Mouse (Mus musculus): ENCODE measurements around the gene Stxbp3. TPM values are rescaled to one million over a fixed set of nuclear protein-coding genes. Genes with fewer than 3 reads are reported as not detected.
"Not testable (repeated sequence)": the region's sequence is repeated elsewhere in the genome, so short reads cannot be mapped to it uniquely, and the experiment has no call there.

The Stxbp3 gene
- polyA plus RNA-seq, 1 experiment from 2014 or later: 32.1 TPM

DNA sequence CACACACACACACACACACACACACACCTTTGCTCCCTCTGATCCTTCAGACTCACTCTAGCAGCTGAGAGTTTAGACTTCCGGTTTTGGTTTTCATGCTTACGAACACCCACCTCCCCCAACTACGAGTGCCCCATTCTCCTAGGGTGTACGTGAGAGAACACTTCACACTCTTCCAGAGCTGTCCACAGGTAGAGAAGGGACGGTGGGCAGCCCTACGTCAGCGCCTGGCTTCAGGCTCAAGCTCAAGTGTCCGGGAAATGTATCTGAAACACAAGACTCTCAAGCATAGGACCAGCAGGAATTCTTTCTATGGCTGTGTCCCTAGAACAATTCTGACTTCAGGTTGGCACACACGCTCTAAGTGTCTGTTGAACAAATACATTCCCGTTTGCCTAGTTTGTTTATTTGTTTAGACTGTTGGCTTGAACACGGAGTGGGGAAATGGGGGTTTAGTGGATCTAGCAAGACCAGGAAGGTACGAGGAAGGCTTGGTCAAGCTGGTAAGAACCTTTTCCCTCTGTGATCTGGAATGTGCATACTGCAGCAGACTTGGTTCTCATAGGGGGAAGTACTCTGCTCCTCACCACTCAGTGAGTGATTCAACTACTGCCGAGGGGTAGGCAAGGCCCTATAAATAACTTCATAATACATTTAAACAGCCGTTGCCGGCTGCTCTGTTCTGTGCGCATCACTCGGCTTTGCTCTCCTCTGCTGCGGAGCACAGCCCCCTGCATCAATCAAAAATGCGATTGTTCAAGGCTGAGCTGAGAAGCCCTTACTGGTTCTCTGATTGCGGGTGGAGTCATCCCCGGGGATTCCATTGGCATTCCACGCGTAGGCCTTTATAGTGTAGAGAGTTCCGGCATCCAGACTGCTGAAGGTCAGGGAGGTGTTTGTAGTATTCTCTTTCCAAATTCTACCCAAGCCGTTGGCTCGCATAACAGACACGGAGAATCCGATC lies 40.5 kb upstream of the Stxbp3 start:
- Histone ChIP-seq H3K9me3 (ENCODE audit: control insufficient read depth, low read length) (no peaks in the 10 kb centered on the region), H3K9ac (ENCODE audit: low read depth, low read length) (no peak overlapping the region), H3K4me3 (ENCODE audit: low read length) (no peak overlapping the region), H3K27ac (ENCODE audit: low read depth, low read length) (no peak overlapping the region; the same call in 1 of the 2 replicates), H3K4me2 (replicated peaks; ENCODE audit: low read depth, low read length) (peak overlapping the region; percentile 18; the same call in 1 of the 2 replicates), H3K36me3 (ENCODE audit: control insufficient read depth, insufficient read depth, low read length) (no peaks in the 10 kb centered on the region), H3K27me3 (ENCODE audit: control insufficient read depth, insufficient read depth, low read length) (no peaks in the 10 kb centered on the region), H3K4me1 (ENCODE audit: control insufficient read depth, insufficient read depth, low read length) (no peaks in the 10 kb centered on the region)
- peak; percentile 71 for ATAC-seq (ENCODE audit: low FRiP score, low TSS enrichment)
- 40% methylated on average over 28 of the region's 28 CpGs for WGBS

DNA sequence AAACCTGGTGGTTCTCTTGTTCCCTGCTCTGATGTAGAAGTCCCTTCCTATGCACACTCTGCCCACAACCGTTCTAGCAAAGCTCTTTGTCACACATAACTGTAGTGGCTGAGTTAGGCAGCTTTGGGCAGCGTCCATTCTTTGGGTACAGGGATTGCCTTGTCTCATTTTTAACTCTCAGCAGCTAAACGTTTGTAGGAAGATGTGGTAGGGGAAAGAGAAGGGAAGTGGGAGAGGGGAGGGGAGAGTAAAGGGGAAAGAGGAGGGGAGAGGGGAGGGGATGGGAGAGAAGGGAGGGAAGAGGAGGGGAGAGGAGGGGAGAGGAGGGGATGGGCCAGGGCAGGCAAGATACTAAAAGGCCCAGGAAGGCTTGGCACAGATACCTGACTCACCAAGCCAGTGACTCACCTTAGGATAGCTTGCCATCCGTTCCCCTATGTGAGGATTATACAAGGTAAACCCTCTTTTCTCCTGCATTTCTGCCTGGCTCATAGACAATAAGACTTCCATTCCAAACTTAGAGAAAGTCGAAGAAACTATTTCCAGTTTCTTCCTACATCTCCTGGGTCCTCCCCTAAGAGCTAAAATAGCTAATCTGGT lies 39.6 kb upstream of the Stxbp3 start:
- Histone ChIP-seq H3K27me3 (ENCODE audit: control insufficient read depth, insufficient read depth, low read length) (no peaks in the 10 kb centered on the region), H3K27ac (ENCODE audit: low read depth, low read length) (no peak overlapping the region), H3K9me3 (ENCODE audit: control insufficient read depth, low read length) (no peaks in the 10 kb centered on the region), H3K4me1 (ENCODE audit: control insufficient read depth, insufficient read depth, low read length) (no peaks in the 10 kb centered on the region), H3K4me3 (ENCODE audit: low read length) (no peak overlapping the region), H3K9ac (ENCODE audit: low read depth, low read length) (no peak overlapping the region), H3K4me2 (replicated peaks; ENCODE audit: low read depth, low read length) (no peak overlapping the region), H3K36me3 (ENCODE audit: control insufficient read depth, insufficient read depth, low read length) (no peaks in the 10 kb centered on the region)
- WGBS: 60% methylated on average over 5 of the region's 5 CpGs
- ATAC-seq (ENCODE audit: low FRiP score, low TSS enrichment): no peak

DNA sequence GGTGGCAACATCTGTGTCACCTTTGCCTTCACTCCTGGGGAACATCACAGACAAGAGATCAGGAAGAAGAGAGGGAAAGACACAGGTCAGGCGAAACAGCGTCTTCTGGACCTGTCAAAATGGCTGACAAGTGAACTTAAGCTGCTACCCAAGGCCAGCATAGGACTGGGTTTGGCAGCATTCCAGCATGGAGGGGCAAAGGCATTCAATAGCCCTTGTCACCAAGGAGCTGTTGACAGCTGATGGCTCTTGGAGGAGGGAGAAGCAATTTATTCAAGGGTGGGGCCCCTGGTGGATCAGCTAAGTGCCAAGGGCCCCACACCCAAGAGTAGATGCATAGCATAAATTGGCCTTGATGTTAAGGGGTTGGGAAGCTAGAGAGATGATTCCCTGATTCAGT lies 38.8 kb upstream of the Stxbp3 start:
- Histone ChIP-seq H3K9ac (ENCODE audit: low read depth, low read length) (no peak overlapping the region), H3K27me3 (ENCODE audit: control insufficient read depth, insufficient read depth, low read length) (no peaks in the 10 kb centered on the region), H3K4me2 (replicated peaks; ENCODE audit: low read depth, low read length) (no peak overlapping the region), H3K36me3 (ENCODE audit: control insufficient read depth, insufficient read depth, low read length) (no peaks in the 10 kb centered on the region), H3K9me3 (ENCODE audit: control insufficient read depth, low read length) (no peaks in the 10 kb centered on the region), H3K4me3 (ENCODE audit: low read length) (no peak overlapping the region), H3K27ac (ENCODE audit: low read depth, low read length) (no peak overlapping the region), H3K4me1 (ENCODE audit: control insufficient read depth, insufficient read depth, low read length) (no peaks in the 10 kb centered on the region)
- 64% methylated on average over 2 of the region's 2 CpGs for WGBS
- ATAC-seq (ENCODE audit: low FRiP score, low TSS enrichment): no peak

DNA sequence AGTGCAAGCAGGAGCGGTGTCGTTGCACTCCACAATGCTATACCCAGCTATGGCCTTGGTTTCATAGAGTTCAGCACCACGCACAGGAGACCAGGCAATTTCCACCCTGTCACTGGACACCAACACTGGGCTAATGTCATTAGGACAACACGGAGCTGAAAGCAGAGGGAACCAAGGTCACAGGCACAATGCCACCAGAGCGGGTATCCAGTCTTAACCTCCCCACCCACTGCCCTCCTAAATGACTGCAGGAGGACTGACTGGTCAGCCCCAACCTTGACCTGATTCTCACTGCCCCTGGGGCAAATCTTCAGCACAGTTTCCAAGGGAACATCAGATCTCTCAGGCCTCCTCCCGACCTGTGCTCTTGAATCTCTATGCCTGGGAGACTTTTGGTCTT lies 30.3 kb upstream of the Stxbp3 start:
- Histone ChIP-seq H3K27me3 (ENCODE audit: control insufficient read depth, insufficient read depth, low read length) (no peaks in the 10 kb centered on the region), H3K4me1 (ENCODE audit: control insufficient read depth, insufficient read depth, low read length) (no peaks in the 10 kb centered on the region), H3K9me3 (ENCODE audit: control insufficient read depth, low read length) (no peaks in the 10 kb centered on the region), H3K9ac (ENCODE audit: low read depth, low read length) (no peak overlapping the region), H3K27ac (ENCODE audit: low read depth, low read length) (no peak overlapping the region), H3K36me3 (ENCODE audit: control insufficient read depth, insufficient read depth, low read length) (no peaks in the 10 kb centered on the region), H3K4me3 (ENCODE audit: low read length) (no peak overlapping the region), H3K4me2 (replicated peaks; ENCODE audit: low read depth, low read length) (no peak overlapping the region)
- WGBS: 74% methylated on average over 6 of the region's 6 CpGs
- ATAC-seq (ENCODE audit: low FRiP score, low TSS enrichment): no peak

DNA sequence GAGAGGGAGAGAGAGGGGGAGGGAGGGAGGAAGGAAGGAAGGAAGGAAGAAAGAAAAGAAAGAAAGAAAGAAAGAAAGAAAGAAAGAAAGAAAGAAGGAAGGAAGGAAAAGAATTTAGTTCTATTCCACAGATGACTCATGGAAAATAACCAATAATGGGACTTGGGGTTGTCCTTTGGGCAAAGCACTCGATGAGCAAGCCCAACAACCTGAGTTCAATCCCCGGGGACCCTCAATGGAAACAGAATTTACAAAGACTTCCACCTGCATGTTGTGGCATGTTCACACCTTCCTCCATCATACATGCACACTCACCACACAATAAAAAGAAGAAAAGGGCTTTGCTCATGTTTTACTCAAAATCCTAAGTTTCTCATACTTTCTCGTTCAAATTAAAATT lies 27.1 kb upstream of the Stxbp3 start:
- H3K4me2 ChIP-seq (replicated peaks; ENCODE audit: low read depth, low read length): no peak overlapping the region
- H3K9ac ChIP-seq (ENCODE audit: low read depth, low read length): no peak overlapping the region
- no peak overlapping the region for H3K27ac ChIP-seq (ENCODE audit: low read depth, low read length)
- H3K9me3 ChIP-seq (ENCODE audit: control insufficient read depth, low read length): no peaks in the 10 kb centered on the region
- H3K27me3 ChIP-seq (ENCODE audit: control insufficient read depth, insufficient read depth, low read length): no peaks in the 10 kb centered on the region
- no peaks in the 10 kb centered on the region for H3K36me3 ChIP-seq (ENCODE audit: control insufficient read depth, insufficient read depth, low read length)
- H3K4me3 ChIP-seq (ENCODE audit: low read length): no peak overlapping the region
- no peaks in the 10 kb centered on the region for H3K4me1 ChIP-seq (ENCODE audit: control insufficient read depth, insufficient read depth, low read length)
- WGBS: 93% methylated on average over 3 of the region's 3 CpGs
- no peak for ATAC-seq (ENCODE audit: low FRiP score, low TSS enrichment)

DNA sequence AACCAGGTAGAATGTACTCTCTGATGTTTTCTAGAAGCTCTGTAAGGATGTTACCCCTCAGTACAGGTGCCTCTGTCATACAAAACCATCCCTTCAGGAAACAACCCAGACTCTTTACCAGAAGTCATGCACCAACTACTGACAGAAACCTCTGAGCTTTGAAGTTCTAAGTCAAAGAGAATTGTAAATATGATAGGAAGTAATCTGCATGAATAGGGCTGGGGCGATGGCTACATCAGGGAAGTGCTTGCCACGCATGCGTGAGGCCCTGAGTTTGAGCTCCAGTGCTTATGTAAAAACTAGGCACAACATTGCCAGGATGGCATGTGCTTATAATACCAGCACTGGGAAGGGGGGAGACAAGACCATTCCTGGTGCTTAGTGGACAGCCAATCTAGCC lies 25.4 kb upstream of the Stxbp3 start:
- Histone ChIP-seq H3K36me3 (ENCODE audit: control insufficient read depth, insufficient read depth, low read length) (no peaks in the 10 kb centered on the region), H3K27me3 (ENCODE audit: control insufficient read depth, insufficient read depth, low read length) (no peaks in the 10 kb centered on the region), H3K9me3 (ENCODE audit: control insufficient read depth, low read length) (no peaks in the 10 kb centered on the region), H3K4me1 (ENCODE audit: control insufficient read depth, insufficient read depth, low read length) (no peaks in the 10 kb centered on the region), H3K4me3 (ENCODE audit: low read length) (no peak overlapping the region), H3K9ac (ENCODE audit: low read depth, low read length) (no peak overlapping the region), H3K4me2 (replicated peaks; ENCODE audit: low read depth, low read length) (no peak overlapping the region), H3K27ac (ENCODE audit: low read depth, low read length) (no peak overlapping the region)
- ATAC-seq (ENCODE audit: low FRiP score, low TSS enrichment): no peak
- WGBS: 94% methylated on average over 3 of the region's 3 CpGs

DNA sequence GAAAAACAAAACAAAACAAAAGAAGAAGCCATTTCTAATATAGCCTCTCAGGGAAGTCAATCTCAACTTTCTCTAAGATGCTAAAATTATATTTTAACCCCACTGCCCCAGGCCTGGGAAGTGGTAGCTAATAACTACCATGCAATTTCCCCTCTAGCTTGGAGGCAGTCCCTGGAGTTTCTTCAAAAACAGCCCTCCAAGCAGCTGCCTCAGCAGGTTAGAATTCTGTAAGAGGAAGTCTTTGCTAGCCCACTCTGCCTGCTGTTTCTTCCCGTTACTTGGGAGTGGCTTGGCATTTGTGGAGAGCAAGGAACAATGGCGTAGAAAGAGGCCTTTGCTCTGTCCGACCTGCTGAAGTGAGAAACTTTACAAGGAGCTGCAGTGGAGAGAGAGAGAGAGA lies 24.8 kb upstream of the Stxbp3 start:
- Histone ChIP-seq H3K27me3 (ENCODE audit: control insufficient read depth, insufficient read depth, low read length) (no peaks in the 10 kb centered on the region), H3K4me2 (replicated peaks; ENCODE audit: low read depth, low read length) (no peak overlapping the region), H3K9ac (ENCODE audit: low read depth, low read length) (no peak overlapping the region), H3K4me3 (ENCODE audit: low read length) (no peak overlapping the region), H3K27ac (ENCODE audit: low read depth, low read length) (no peak overlapping the region), H3K9me3 (ENCODE audit: control insufficient read depth, low read length) (no peaks in the 10 kb centered on the region), H3K4me1 (ENCODE audit: control insufficient read depth, insufficient read depth, low read length) (no peaks in the 10 kb centered on the region), H3K36me3 (ENCODE audit: control insufficient read depth, insufficient read depth, low read length) (no peaks in the 10 kb centered on the region)
- ATAC-seq (ENCODE audit: low FRiP score, low TSS enrichment): no peak
- WGBS: 47% methylated on average over 3 of the region's 3 CpGs

DNA sequence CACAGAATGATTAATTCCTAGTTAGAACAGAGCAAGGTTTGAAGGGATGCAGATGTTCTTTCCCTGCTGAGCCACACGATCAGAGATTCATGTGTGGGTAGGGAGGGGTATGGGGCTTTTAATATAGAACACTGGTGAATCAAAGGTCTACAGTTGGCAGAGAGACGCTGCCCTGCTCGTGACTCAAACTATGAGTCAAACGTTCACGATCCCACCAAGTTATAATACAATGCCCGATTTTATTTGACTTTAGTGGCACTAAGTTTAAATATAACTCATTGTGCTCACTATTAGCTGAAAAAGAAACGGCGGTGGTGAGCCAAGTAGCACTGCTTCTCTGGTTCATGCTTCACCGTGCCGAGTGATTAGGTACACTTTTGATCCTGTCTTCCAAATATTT lies 22.8 kb upstream of the Stxbp3 start:
- Histone ChIP-seq H3K36me3 (ENCODE audit: control insufficient read depth, insufficient read depth, low read length) (no peaks in the 10 kb centered on the region), H3K4me3 (ENCODE audit: low read length) (no peak overlapping the region), H3K9ac (ENCODE audit: low read depth, low read length) (no peak overlapping the region), H3K9me3 (ENCODE audit: control insufficient read depth, low read length) (no peaks in the 10 kb centered on the region), H3K4me2 (replicated peaks; ENCODE audit: low read depth, low read length) (no peak overlapping the region), H3K4me1 (ENCODE audit: control insufficient read depth, insufficient read depth, low read length) (0 out of 2 replicates have a peak, but pooled peaks cover 3% of the 10 kb centered on the region), H3K27ac (ENCODE audit: low read depth, low read length) (no peak overlapping the region), H3K27me3 (ENCODE audit: control insufficient read depth, insufficient read depth, low read length) (no peaks in the 10 kb centered on the region)
- ATAC-seq (ENCODE audit: low FRiP score, low TSS enrichment): no peak
- 83% methylated on average over 10 of the region's 10 CpGs for WGBS

DNA sequence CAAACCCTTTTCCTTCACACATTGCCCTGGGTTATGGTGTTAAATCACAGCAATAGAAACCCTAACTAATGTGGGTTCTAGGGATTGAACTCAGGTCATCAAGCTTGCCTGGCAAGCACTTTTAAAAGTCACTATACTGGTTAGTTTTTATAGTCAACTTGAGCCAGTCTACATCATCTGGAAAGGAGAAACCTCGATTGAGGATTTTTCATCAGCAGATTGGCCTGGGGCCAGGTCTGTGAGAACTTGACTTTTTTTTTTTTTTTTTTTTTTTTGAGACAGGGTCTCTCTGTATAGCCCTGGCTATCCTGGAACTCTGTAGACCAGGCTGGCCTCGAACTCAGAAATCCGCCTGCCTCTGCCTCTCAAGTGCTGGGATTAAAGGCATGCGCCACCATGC lies 22.0 kb upstream of the Stxbp3 start:
- not testable (repeated sequence) for H3K4me3 ChIP-seq (ENCODE audit: low read length); H3K9me3 ChIP-seq (ENCODE audit: control insufficient read depth, low read length); H3K4me1 ChIP-seq (ENCODE audit: control insufficient read depth, insufficient read depth, low read length); H3K9ac ChIP-seq (ENCODE audit: low read depth, low read length); H3K4me2 ChIP-seq (replicated peaks; ENCODE audit: low read depth, low read length); H3K27me3 ChIP-seq (ENCODE audit: control insufficient read depth, insufficient read depth, low read length); H3K36me3 ChIP-seq (ENCODE audit: control insufficient read depth, insufficient read depth, low read length); ATAC-seq (ENCODE audit: low FRiP score, low TSS enrichment); H3K27ac ChIP-seq (ENCODE audit: low read depth, low read length)
- WGBS: 94% methylated on average over 4 of the region's 4 CpGs
